Mouse (Mus musculus): Measurements from ENCODE around the gene Rbm12b1. TPM values are rescaled to one million over a fixed set of nuclear protein-coding genes. Genes with fewer than 3 reads are reported as not detected.

The Rbm12b1 gene
- polyA plus RNA-seq (2012; rRNA removed) = 7.9 and 13.9 TPM in 2 replicates

DNA sequence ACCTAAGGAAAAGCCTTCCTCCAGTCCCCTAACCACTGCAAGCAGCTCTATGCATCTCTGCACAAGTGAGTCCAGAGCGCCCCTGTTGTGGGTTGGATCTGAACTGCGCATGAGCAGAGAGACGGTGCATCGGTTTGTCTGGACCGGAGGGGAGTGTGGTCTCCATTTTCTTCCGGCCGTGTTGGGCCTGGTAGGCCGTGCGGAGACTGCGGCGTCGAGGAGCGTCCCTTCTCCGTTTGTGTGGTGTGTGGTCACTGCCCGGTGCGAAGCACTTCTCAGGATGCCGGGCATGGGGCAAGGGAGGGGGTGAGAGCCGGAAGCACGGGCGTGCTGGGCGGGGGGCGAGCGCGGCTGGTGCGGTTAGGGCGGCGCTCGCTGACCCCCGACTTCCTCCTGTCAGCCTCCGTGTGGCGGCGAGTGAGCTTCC lies at the start of gene Rbm12b1:
Gene Rbm12b1, plus strand, starts transcription at position 124 of the 427 bp plus-strand sequence.

DNA sequence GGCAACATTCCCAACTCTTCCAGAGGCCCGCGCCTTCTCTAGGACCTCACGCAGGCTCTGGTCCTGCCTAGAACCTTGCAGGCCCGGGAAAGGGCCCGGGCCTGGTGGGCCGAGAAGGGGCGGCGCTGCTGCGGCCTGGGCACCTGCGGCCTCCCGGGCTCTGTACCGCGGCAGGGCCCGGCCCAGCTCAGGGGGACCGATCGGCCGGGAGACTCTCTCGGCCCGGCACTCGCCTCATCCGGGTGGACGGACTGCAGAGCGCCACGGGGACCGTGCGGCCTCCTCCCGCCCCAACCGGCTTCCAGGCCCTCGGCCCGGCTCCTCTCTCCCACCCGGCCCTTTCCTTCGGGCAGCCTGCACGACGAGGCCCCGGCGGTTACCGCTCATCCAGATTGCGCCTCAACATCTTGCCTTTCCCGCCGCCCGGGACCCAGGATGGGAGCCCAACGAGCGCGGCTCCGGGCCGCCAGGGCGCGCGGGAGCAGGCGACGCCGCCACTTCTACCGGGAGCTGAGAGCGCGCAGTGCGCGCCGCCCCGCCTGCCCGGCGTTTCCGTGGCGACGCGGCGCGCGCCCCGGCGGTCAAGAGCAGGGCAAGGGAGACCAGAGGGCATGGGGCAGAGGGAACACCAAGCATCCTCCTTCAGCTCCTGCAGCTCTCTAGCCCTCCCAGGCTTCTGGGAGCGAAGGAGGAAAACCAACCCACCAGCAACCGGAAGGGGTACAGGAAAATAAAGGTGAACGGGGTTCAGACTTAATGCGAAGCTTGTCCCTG lies 31.4 kb downstream of the Rbm12b1 start, which contains the start of gene Fam92a:
Gene Fam92a, minus strand, starts transcription at position 698 of the 774 bp plus-strand sequence.

Other genes starting within 250 kb of the Rbm12b1 start
- gene Gm10604, start 159.0 kb upstream of the Rbm12b1 start, polyA plus RNA-seq (2012; rRNA removed) = not detected in 2 replicates
- gene Rbm12b2, start 50.8 kb upstream of the Rbm12b1 start, polyA plus RNA-seq (2012; rRNA removed) = 1.1 and 1.4 TPM in 2 replicates
- 12.1 and 18.3 TPM in 2 replicates for gene Fam92a, start 31.8 kb downstream of the Rbm12b1 start, polyA plus RNA-seq (2012; rRNA removed)

All from ovary, adult 2 months (tissue).